Mouse (Mus musculus): ENCODE data around the gene Ube3a.

Ube3a gene

GRCm38 (mm10) chr7:59228045-59228865 is at the start of gene Ube3a:
Gene Ube3a, plus strand, starts transcription at chr7:59228750.
- DNase-seq (ENCODE audit: low read depth in 1 of 2, low spot score in 2 of 2) = peak; percentile 93 to 96

- no peak for DNase-seq (ENCODE audit: low read depth in 1 of 2, low spot score in 2 of 2)
These were observed 35.7 kb upstream of the Ube3a start for GRCm38 (mm10) chr7:59192831-59193230.

GRCm38 (mm10) chr7:59214911-59215310 is 13.6 kb upstream of the Ube3a start:
- no peak for DNase-seq (ENCODE audit: low read depth in 1 of 2, low spot score in 2 of 2)

GRCm38 (mm10) chr7:59221244-59221643 is 7.3 kb upstream of the Ube3a start:
- DNase-seq (ENCODE audit: low read depth in 1 of 2, low spot score in 2 of 2) = no peak

- no peak for DNase-seq (ENCODE audit: low read depth in 1 of 2, low spot score in 2 of 2)
These were observed 274 bp downstream of the Ube3a start for GRCm38 (mm10) chr7:59228866-59229182.

- no peak for DNase-seq (ENCODE audit: low read depth in 1 of 2, low spot score in 2 of 2)
These were observed 797 bp downstream of the Ube3a start for GRCm38 (mm10) chr7:59229183-59229911.

- no peak for DNase-seq (ENCODE audit: low read depth in 1 of 2, low spot score in 2 of 2)
These were observed 1.8 kb downstream of the Ube3a start for GRCm38 (mm10) chr7:59230304-59230703.

- DNase-seq (ENCODE audit: low read depth in 1 of 2, low spot score in 2 of 2) = no peak
These were observed 2.2 kb downstream of the Ube3a start for GRCm38 (mm10) chr7:59230768-59231167.

- DNase-seq (ENCODE audit: low read depth in 1 of 2, low spot score in 2 of 2) = no peak
These were observed 3.4 kb downstream of the Ube3a start for GRCm38 (mm10) chr7:59231960-59232359.

- no peak for DNase-seq (ENCODE audit: low read depth in 1 of 2, low spot score in 2 of 2)
These were observed 6.3 kb downstream of the Ube3a start for GRCm38 (mm10) chr7:59234773-59235401.

- no peak for DNase-seq (ENCODE audit: low read depth in 1 of 2, low spot score in 2 of 2)
These were observed 14.7 kb downstream of the Ube3a start for GRCm38 (mm10) chr7:59243257-59243656.

- DNase-seq (ENCODE audit: low read depth in 1 of 2, low spot score in 2 of 2) = no peak
These were observed 17.0 kb downstream of the Ube3a start for GRCm38 (mm10) chr7:59245541-59245940.

- no peak for DNase-seq (ENCODE audit: low read depth in 1 of 2, low spot score in 2 of 2)
These were observed 24.8 kb downstream of the Ube3a start for GRCm38 (mm10) chr7:59253373-59253772.

GRCm38 (mm10) chr7:59265538-59265937 is 37.0 kb downstream of the Ube3a start:
- DNase-seq (ENCODE audit: low read depth in 1 of 2, low spot score in 2 of 2) = no peak

GRCm38 (mm10) chr7:59271775-59272174 is 43.2 kb downstream of the Ube3a start:
- no peak for DNase-seq (ENCODE audit: low read depth in 1 of 2, low spot score in 2 of 2)

- no peak for DNase-seq (ENCODE audit: low read depth in 1 of 2, low spot score in 2 of 2)
These were observed 84.0 kb downstream of the Ube3a start for GRCm38 (mm10) chr7:59312576-59312975.

GRCm38 (mm10) chr7:59322759-59323158 is 94.2 kb downstream of the Ube3a start:
- DNase-seq (ENCODE audit: low read depth in 1 of 2, low spot score in 2 of 2) = no peak
